Mouse (Mus musculus): ENCODE measurements at regions not wholly inside any gene's neighbourhood (a gene's known extent, or its start where the extent isn't known, plus 50 kb on each side); places are given as distances from the start of the nearest gene placed in this dataset.
A peak's percentile ranks its signal among the peaks of the same experiment; 100 is the strongest.

- no peak for DNase-seq
These were observed 73.3 kb upstream of the Pja1 start for GRCm38 (mm10) chrX:99544410-99544809.

GRCm38 (mm10) chrX:99541916-99542315 lies 70.8 kb upstream of the Pja1 start:
- DNase-seq, result peak; percentile 30 to 31

- DNase-seq, result peak; percentile 70 to 79
These were observed 69.1 kb upstream of the Pja1 start for GRCm38 (mm10) chrX:99540087-99540576.

GRCm38 (mm10) chrX:99539684-99540083 lies 68.6 kb upstream of the Pja1 start:
- no peak for DNase-seq

- no peak for DNase-seq
These were observed 66.7 kb upstream of the Pja1 start for GRCm38 (mm10) chrX:99537814-99538213.

- peak in 1 of 2 experiments; percentile 25 for DNase-seq
These were observed 63.8 kb upstream of the Pja1 start for GRCm38 (mm10) chrX:99534922-99535321.

GRCm38 (mm10) chrX:99531154-99531553 lies 60.1 kb upstream of the Pja1 start:
- DNase-seq, result no peak

- DNase-seq, result peak in 1 of 2 experiments; percentile 21
These were observed 59.4 kb upstream of the Pja1 start for GRCm38 (mm10) chrX:99530511-99530910.

GRCm38 (mm10) chrX:99523306-99523705 lies 52.2 kb upstream of the Pja1 start:
- no peak for DNase-seq

- DNase-seq, result peak; percentile 82 to 87
These were observed 51.8 kb upstream of the Pja1 start for GRCm38 (mm10) chrX:99522830-99523229.

GRCm38 (mm10) chrX:99522289-99522688 lies 51.2 kb upstream of the Pja1 start:
- no peak for DNase-seq

GRCm38 (mm10) chrX:99521866-99522265 lies 50.8 kb upstream of the Pja1 start:
- DNase-seq, result no peak
